Mouse (Mus musculus) sigmoid colon, adult 10 weeks (tissue): ENCODE data around the gene Ptbp2. TPM values are rescaled to one million over a fixed set of nuclear protein-coding genes. Genes with fewer than 3 reads are reported as not detected.

Experiments used
- polyA plus RNA-seq: library from polyadenylated mRNA; stranded (reverse); fragments of 350-450 nt; fragmentation: Illumina TruSeq; extraction: RNeasy Lipid Tissue Mini Kit (QIAGEN cat#74804); gene quantifications from one replicate; pipeline ENCODE4 v1.2.3, GENCODE M21; 2014; ENCODE audit warnings: low read depth, low replicate concordance

Gene Ptbp2
- 108 TPM for polyA plus RNA-seq

GRCm38 (mm10) chr3:119784366-119784765 lies at the start of gene Ptbp2:
TSS of gene Ptbp2 (minus strand) at chr3:119784466.

